Mouse (Mus musculus) activated CD4-positive, CD25-positive, alpha-beta regulatory T cell, adult 4 months (primary cell): ENCODE measurements around the gene Scgb3a1. TPM values are rescaled to one million over a fixed set of nuclear protein-coding genes. Genes with fewer than 3 reads are reported as not detected.

Source experiments
- ATAC-seq: one replicate; pipeline ENCODE4 v1.8.0; 2017
- polyA plus RNA-seq, 2 experiments: library from polyadenylated mRNA; unstranded; fragments of 100-300 nt; shearing (Covaris generic); gene quantifications; one replicate each; pipeline ENCODE4 v1.2.1; 2017

Scgb3a1 gene
- under 1 TPM in 1 of 2 experiments, not detected in 1; 0.97 TPM for polyA plus RNA-seq

- no peak for ATAC-seq
Measured at GRCm38 (mm10) chr11:49663310-49663709, at the start of gene Scgb3a1. TSS of gene Scgb3a1 (plus strand) at chr11:49663610.

- ATAC-seq: no peak
Measured at GRCm38 (mm10) chr11:49615856-49616725, 47.3 kb upstream of the Scgb3a1 start.

GRCm38 (mm10) chr11:49618476-49618875 is 44.9 kb upstream of the Scgb3a1 start:
- ATAC-seq: no peak

GRCm38 (mm10) chr11:49621953-49622352 is 41.5 kb upstream of the Scgb3a1 start:
- no peak for ATAC-seq

GRCm38 (mm10) chr11:49624156-49624555 is 39.3 kb upstream of the Scgb3a1 start:
- no peak for ATAC-seq

GRCm38 (mm10) chr11:49625863-49626262 is 37.5 kb upstream of the Scgb3a1 start:
- ATAC-seq: no peak

- no peak for ATAC-seq
Measured at GRCm38 (mm10) chr11:49626748-49627147, 36.7 kb upstream of the Scgb3a1 start.

GRCm38 (mm10) chr11:49631154-49631553 is 32.3 kb upstream of the Scgb3a1 start:
- ATAC-seq: no peak

- no peak for ATAC-seq
Measured at GRCm38 (mm10) chr11:49632256-49632655, 31.2 kb upstream of the Scgb3a1 start.

- ATAC-seq: no peak
Measured at GRCm38 (mm10) chr11:49634101-49634500, 29.3 kb upstream of the Scgb3a1 start.

- ATAC-seq: no peak
Measured at GRCm38 (mm10) chr11:49635671-49636070, 27.7 kb upstream of the Scgb3a1 start.

- no peak for ATAC-seq
Measured at GRCm38 (mm10) chr11:49636449-49636848, 27.0 kb upstream of the Scgb3a1 start.

GRCm38 (mm10) chr11:49645677-49646076 is 17.7 kb upstream of the Scgb3a1 start:
- ATAC-seq: no peak

- ATAC-seq: no peak
Measured at GRCm38 (mm10) chr11:49650113-49650993, 13.1 kb upstream of the Scgb3a1 start.

GRCm38 (mm10) chr11:49650994-49651761 is 12.2 kb upstream of the Scgb3a1 start:
- ATAC-seq: no peak

GRCm38 (mm10) chr11:49651762-49652322 is 11.6 kb upstream of the Scgb3a1 start:
- no peak for ATAC-seq

GRCm38 (mm10) chr11:49652401-49653078 is 10.9 kb upstream of the Scgb3a1 start:
- peak; percentile 52 for ATAC-seq

GRCm38 (mm10) chr11:49653079-49653408 is 10.4 kb upstream of the Scgb3a1 start:
- ATAC-seq: no peak

- no peak for ATAC-seq
Measured at GRCm38 (mm10) chr11:49654651-49655050, 8.8 kb upstream of the Scgb3a1 start.

- no peak for ATAC-seq
Measured at GRCm38 (mm10) chr11:49655501-49655900, 7.9 kb upstream of the Scgb3a1 start.

GRCm38 (mm10) chr11:49658065-49658464 is 5.3 kb upstream of the Scgb3a1 start:
- no peak for ATAC-seq
